Mouse (Mus musculus) kidney, adult 8-10 months (tissue): Measurements from ENCODE around the gene Xylt1.

Experiments
- DNase-seq, 2 experiments: peaks; one replicate each; pipeline ENCODE4 v3.0.0; 2022

Xylt1 gene

GRCm38 (mm10) chr7:117567653-117568340, 187.0 kb downstream of the Xylt1 start:
- no peak for DNase-seq

- no peak for DNase-seq
Measured at GRCm38 (mm10) chr7:117571131-117571530, 190.4 kb downstream of the Xylt1 start.

GRCm38 (mm10) chr7:117571713-117572112, 190.9 kb downstream of the Xylt1 start:
- peak in 1 of 2 experiments; percentile 63 for DNase-seq

- DNase-seq, result peak; percentile 39 to 43
Measured at GRCm38 (mm10) chr7:117573170-117573569, 192.4 kb downstream of the Xylt1 start.

- no peak for DNase-seq
Measured at GRCm38 (mm10) chr7:117575417-117575816, 194.6 kb downstream of the Xylt1 start.

- no peak for DNase-seq
Measured at GRCm38 (mm10) chr7:117577035-117577434, 196.3 kb downstream of the Xylt1 start.

- no peak for DNase-seq
Measured at GRCm38 (mm10) chr7:117585164-117585563, 204.4 kb downstream of the Xylt1 start.

- DNase-seq, result no peak
Measured at GRCm38 (mm10) chr7:117586811-117587210, 206.0 kb downstream of the Xylt1 start.

GRCm38 (mm10) chr7:117587234-117587929, 206.6 kb downstream of the Xylt1 start:
- DNase-seq, result no peak

GRCm38 (mm10) chr7:117588426-117588825, 207.6 kb downstream of the Xylt1 start:
- no peak for DNase-seq

GRCm38 (mm10) chr7:117589359-117589758, 208.6 kb downstream of the Xylt1 start:
- DNase-seq, result no peak

- DNase-seq, result peak in 1 of 2 experiments; percentile 13
Measured at GRCm38 (mm10) chr7:117589820-117590219, 209.0 kb downstream of the Xylt1 start.

GRCm38 (mm10) chr7:117594191-117594590, 213.4 kb downstream of the Xylt1 start:
- DNase-seq, result no peak

GRCm38 (mm10) chr7:117595029-117595695, 214.4 kb downstream of the Xylt1 start:
- DNase-seq, result no peak

- DNase-seq, result no peak
Measured at GRCm38 (mm10) chr7:117600443-117600842, 219.7 kb downstream of the Xylt1 start.

GRCm38 (mm10) chr7:117610439-117610838, 229.7 kb downstream of the Xylt1 start:
- no peak for DNase-seq

- peak; percentile 18 for DNase-seq
Measured at GRCm38 (mm10) chr7:117612788-117613473, 232.2 kb downstream of the Xylt1 start.

GRCm38 (mm10) chr7:117613796-117614195, 233.0 kb downstream of the Xylt1 start:
- no peak for DNase-seq

- DNase-seq, result no peak
Measured at GRCm38 (mm10) chr7:117614346-117614745, 233.6 kb downstream of the Xylt1 start.

GRCm38 (mm10) chr7:117614851-117615250, 234.1 kb downstream of the Xylt1 start:
- no peak for DNase-seq

- no peak for DNase-seq
Measured at GRCm38 (mm10) chr7:117616277-117616676, 235.5 kb downstream of the Xylt1 start.

- DNase-seq, result no peak
Measured at GRCm38 (mm10) chr7:117618715-117619150, 238.0 kb downstream of the Xylt1 start.

- DNase-seq, result no peak
Measured at GRCm38 (mm10) chr7:117621566-117621965, 240.8 kb downstream of the Xylt1 start.
